Mouse (Mus musculus): ENCODE results near the gene Atp6v1c2. TPM values are rescaled to one million over a fixed set of nuclear protein-coding genes. Genes with fewer than 3 reads are reported as not detected.

Atp6v1c2 gene
- polyA plus RNA-seq, 1 experiment from 2014 or later, result 19.2 TPM

DNA sequence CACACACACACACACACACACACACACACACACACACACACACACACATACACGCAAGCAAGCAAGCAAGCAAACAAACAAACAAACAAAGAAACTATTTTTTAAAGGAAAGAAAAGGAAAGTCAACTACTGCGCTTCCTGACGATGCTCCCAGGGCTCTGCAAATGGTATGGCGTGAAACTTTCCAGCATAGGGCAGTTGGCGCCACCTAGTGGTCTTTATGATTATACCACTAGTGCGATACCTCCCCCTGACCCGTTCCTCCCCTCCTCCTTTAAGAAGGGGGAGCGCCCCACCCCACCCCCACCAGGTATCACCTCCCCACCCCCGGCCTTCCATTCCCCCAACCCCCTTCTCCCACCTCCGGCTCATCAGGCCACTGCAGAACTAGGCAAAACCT, 72.3 kb downstream of the Atp6v1c2 start:
- no peak overlapping the region for H3K4me2 ChIP-seq (ENCODE audit: low read length)
- no peaks in the 10 kb centered on the region for H3K36me3 ChIP-seq (ENCODE audit: insufficient read depth, low read length)
- 2% methylated on average over 8 of the region's 10 CpGs for WGBS
- no peaks in the 10 kb centered on the region for H3K9me3 ChIP-seq (replicated peaks; ENCODE audit: low read length)
- peak; percentile 80 for TF ChIP-seq CTCF (IDR thresholded peaks at IDR 0.05; ENCODE audit: low read depth)
- H3K4me3 ChIP-seq (replicated peaks; ENCODE audit: low read depth, low read length), result no peak overlapping the region
- peak; percentile 91 for DNase-seq (ENCODE audit: low spot score)
- H3K27ac ChIP-seq, result no peak overlapping the region
- no peak overlapping the region for H3K9ac ChIP-seq (ENCODE audit: low read depth, low read length)
- no peaks in the 10 kb centered on the region for H3K4me1 ChIP-seq (replicated peaks; ENCODE audit: insufficient read depth, low read length)
- ATAC-seq (replicated peaks; ENCODE audit: low FRiP score, low read depth), result 0 out of 2 replicates have a peak, but pooled peaks have one; percentile 12
- no peaks in the 10 kb centered on the region for H3K27me3 ChIP-seq (ENCODE audit: insufficient read depth, low read length)

DNA sequence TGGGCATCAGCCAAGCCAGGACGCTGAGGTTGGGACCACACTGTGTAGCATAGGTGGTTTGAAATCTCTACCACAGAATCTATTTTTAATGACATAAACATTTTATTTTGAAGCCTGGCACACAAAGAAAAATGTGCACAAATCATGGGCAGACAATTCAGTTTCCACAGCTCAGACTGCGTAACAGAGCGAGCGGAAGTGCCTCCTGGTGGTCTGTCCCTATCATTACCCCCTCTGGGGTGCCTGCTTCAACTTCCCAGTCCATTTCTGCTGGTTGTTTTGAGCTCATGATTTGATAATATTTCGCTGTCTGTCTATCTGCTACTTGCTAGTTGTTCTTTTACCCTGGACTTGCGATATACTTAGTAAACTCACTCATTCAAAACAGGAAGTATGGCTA, 73.6 kb downstream of the Atp6v1c2 start:
- no peak overlapping the region for H3K27ac ChIP-seq
- no peak for DNase-seq (ENCODE audit: low spot score)
- WGBS, result 83% methylated on average over 6 of the region's 6 CpGs

DNA sequence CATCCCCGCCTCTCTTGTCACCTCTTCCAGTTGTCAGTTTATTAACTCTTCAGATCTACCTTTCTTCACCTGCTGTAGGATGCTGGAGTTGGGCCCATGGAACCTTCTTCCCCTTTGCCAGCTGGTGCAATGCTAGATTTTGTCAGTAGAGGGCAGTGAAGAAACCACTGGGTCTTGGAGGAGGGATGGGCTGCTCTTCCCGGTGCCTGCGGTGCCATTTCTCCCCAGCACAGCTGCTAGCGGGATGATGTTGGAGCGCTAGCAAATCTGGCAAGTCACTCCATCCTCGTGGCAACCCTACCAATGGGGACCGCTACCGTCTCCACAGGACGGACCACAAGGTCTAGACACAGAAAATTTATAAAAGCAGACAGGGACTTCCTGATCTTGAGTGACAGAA, 76.1 kb downstream of the Atp6v1c2 start:
- DNase-seq (ENCODE audit: low spot score) (peak; percentile 72), ATAC-seq (replicated peaks; ENCODE audit: low FRiP score, low read depth) (0 out of 2 replicates have a peak, but pooled peaks have one; percentile 42)
- H3K4me1 ChIP-seq (replicated peaks; ENCODE audit: insufficient read depth, low read length), result no peaks in the 10 kb centered on the region
- no peak overlapping the region for H3K4me2 ChIP-seq (ENCODE audit: low read length)
- H3K27ac ChIP-seq, result no peak overlapping the region
- H3K27me3 ChIP-seq (ENCODE audit: insufficient read depth, low read length), result no peaks in the 10 kb centered on the region
- 12% methylated on average over 9 of the region's 9 CpGs for WGBS
- no peaks in the 10 kb centered on the region for H3K9me3 ChIP-seq (replicated peaks; ENCODE audit: low read length)
- H3K4me3 ChIP-seq (replicated peaks; ENCODE audit: low read depth, low read length), result no peak overlapping the region
- peak; percentile 77 for TF ChIP-seq CTCF (IDR thresholded peaks at IDR 0.05; ENCODE audit: low read depth)
- no peaks in the 10 kb centered on the region for H3K36me3 ChIP-seq (ENCODE audit: insufficient read depth, low read length)
- H3K9ac ChIP-seq (ENCODE audit: low read depth, low read length), result no peak overlapping the region

More for the DNA sequence above, 73.6 kb downstream of the Atp6v1c2 start:
- H3K27me3 ChIP-seq (ENCODE audit: insufficient read depth, low read length), result no peaks in the 10 kb centered on the region
- no peaks in the 10 kb centered on the region for H3K36me3 ChIP-seq (ENCODE audit: insufficient read depth, low read length)
- H3K4me3 ChIP-seq (replicated peaks; ENCODE audit: low read depth, low read length), result no peak overlapping the region
- H3K9ac ChIP-seq (ENCODE audit: low read depth, low read length), result no peak overlapping the region
- H3K4me1 ChIP-seq (replicated peaks; ENCODE audit: insufficient read depth, low read length), result no peaks in the 10 kb centered on the region
- H3K9me3 ChIP-seq (replicated peaks; ENCODE audit: low read length), result no peaks in the 10 kb centered on the region
- no peak for ATAC-seq (replicated peaks; ENCODE audit: low FRiP score, low read depth)
- no peak overlapping the region for H3K4me2 ChIP-seq (ENCODE audit: low read length)
- TF ChIP-seq CTCF (IDR thresholded peaks at IDR 0.05; ENCODE audit: low read depth), result peak; percentile 31

DNA sequence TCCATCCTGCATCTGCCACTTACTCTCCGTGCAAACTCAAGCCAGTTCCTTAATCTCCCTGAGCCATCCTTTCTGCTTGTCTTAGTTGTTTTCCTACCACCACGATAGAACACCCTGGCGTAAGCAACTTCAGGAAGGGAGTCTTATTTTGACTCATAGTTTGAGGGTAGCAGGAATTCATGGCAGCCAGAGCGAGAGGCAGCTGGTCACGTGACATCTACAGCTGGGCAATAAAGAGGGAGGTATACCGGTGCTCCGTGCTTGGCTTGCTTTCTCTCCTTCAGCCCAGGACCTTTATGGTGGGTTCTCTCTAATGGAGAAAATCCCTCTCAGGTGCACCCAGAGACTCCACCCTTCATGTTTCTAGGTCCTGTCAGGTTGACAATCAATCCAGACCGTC, 78.2 kb downstream of the Atp6v1c2 start:
- H3K4me3 ChIP-seq (replicated peaks; ENCODE audit: low read depth, low read length), result no peak overlapping the region
- no peaks in the 10 kb centered on the region for H3K9me3 ChIP-seq (replicated peaks; ENCODE audit: low read length)
- no peak for TF ChIP-seq CTCF (IDR thresholded peaks at IDR 0.05; ENCODE audit: low read depth)
- DNase-seq (ENCODE audit: low spot score) (no peak), ATAC-seq (replicated peaks; ENCODE audit: low FRiP score, low read depth) (no peak)
- no peak overlapping the region for H3K9ac ChIP-seq (ENCODE audit: low read depth, low read length)
- no peak overlapping the region for H3K4me2 ChIP-seq (ENCODE audit: low read length)
- no peaks in the 10 kb centered on the region for H3K4me1 ChIP-seq (replicated peaks; ENCODE audit: insufficient read depth, low read length)
- no peaks in the 10 kb centered on the region for H3K27me3 ChIP-seq (ENCODE audit: insufficient read depth, low read length)
- H3K36me3 ChIP-seq (ENCODE audit: insufficient read depth, low read length), result no peaks in the 10 kb centered on the region
- 0 out of 2 replicates have a peak overlapping the region, but pooled peaks have one; percentile 13 for H3K27ac ChIP-seq
- WGBS, result 52% methylated on average over 8 of the region's 8 CpGs

GRCm38 (mm10) chr12:17242041-17242440, 87.1 kb downstream of the Atp6v1c2 start:
- no peaks in the 10 kb centered on the region for H3K27me3 ChIP-seq (ENCODE audit: insufficient read depth, low read length)

GRCm38 (mm10) chr12:17241614-17242013, 87.5 kb downstream of the Atp6v1c2 start:
- WGBS, result 94% methylated on average over 9 of the region's 9 CpGs
- H3K4me3 ChIP-seq (replicated peaks; ENCODE audit: low read depth, low read length), result no peak overlapping the region
- DNase-seq (ENCODE audit: low spot score), result no peak

More at GRCm38 (mm10) chr12:17242041-17242440, 87.1 kb downstream of the Atp6v1c2 start:
- Histone ChIP-seq H3K4me3 (replicated peaks; ENCODE audit: low read depth, low read length) (no peak overlapping the region), H3K9me3 (replicated peaks; ENCODE audit: low read length) (no peaks in the 10 kb centered on the region), H3K4me1 (replicated peaks; ENCODE audit: insufficient read depth, low read length) (no peaks in the 10 kb centered on the region), H3K4me2 (ENCODE audit: low read length) (no peak overlapping the region), H3K27ac (no peak overlapping the region), H3K36me3 (ENCODE audit: insufficient read depth, low read length) (no peaks in the 10 kb centered on the region), H3K9ac (ENCODE audit: low read depth, low read length) (no peak overlapping the region)
- no peak for TF ChIP-seq CTCF (IDR thresholded peaks at IDR 0.05; ENCODE audit: low read depth)
- DNase-seq (ENCODE audit: low spot score), result no peak
- ATAC-seq (replicated peaks; ENCODE audit: low FRiP score, low read depth), result no peak

GRCm38 (mm10) chr12:17241016-17241415, 88.1 kb downstream of the Atp6v1c2 start:
- Histone ChIP-seq H3K9me3 (replicated peaks; ENCODE audit: low read length) (no peaks in the 10 kb centered on the region), H3K4me3 (replicated peaks; ENCODE audit: low read depth, low read length) (no peak overlapping the region), H3K9ac (ENCODE audit: low read depth, low read length) (no peak overlapping the region), H3K27me3 (ENCODE audit: insufficient read depth, low read length) (no peaks in the 10 kb centered on the region), H3K4me1 (replicated peaks; ENCODE audit: insufficient read depth, low read length) (no peaks in the 10 kb centered on the region), H3K27ac (no peak overlapping the region), H3K36me3 (ENCODE audit: insufficient read depth, low read length) (no peaks in the 10 kb centered on the region), H3K4me2 (ENCODE audit: low read length) (no peak overlapping the region)
- ATAC-seq (replicated peaks; ENCODE audit: low FRiP score, low read depth) (no peak), DNase-seq (ENCODE audit: low spot score) (no peak)
- TF ChIP-seq CTCF (IDR thresholded peaks at IDR 0.05; ENCODE audit: low read depth), result no peak
- 66% methylated on average over 2 of the region's 2 CpGs for WGBS

More at GRCm38 (mm10) chr12:17241614-17242013, 87.5 kb downstream of the Atp6v1c2 start:
- Histone ChIP-seq H3K4me1 (replicated peaks; ENCODE audit: insufficient read depth, low read length) (no peaks in the 10 kb centered on the region), H3K4me2 (ENCODE audit: low read length) (no peak overlapping the region), H3K36me3 (ENCODE audit: insufficient read depth, low read length) (no peaks in the 10 kb centered on the region), H3K27me3 (ENCODE audit: insufficient read depth, low read length) (no peaks in the 10 kb centered on the region), H3K9me3 (replicated peaks; ENCODE audit: low read length) (no peaks in the 10 kb centered on the region), H3K27ac (no peak overlapping the region), H3K9ac (ENCODE audit: low read depth, low read length) (no peak overlapping the region)
- no peak for TF ChIP-seq CTCF (IDR thresholded peaks at IDR 0.05; ENCODE audit: low read depth)
- no peak for ATAC-seq (replicated peaks; ENCODE audit: low FRiP score, low read depth)
